Mouse (Mus musculus) liver, embryonic 11.5 days (tissue): ENCODE data around the gene Kcnk10. TPM values are rescaled to one million over a fixed set of nuclear protein-coding genes. Genes with fewer than 3 reads are reported as not detected.

Experiments used
- ATAC-seq: fragments of 200-750 bp; cut with Nextera tagmentation; replicated peaks from 2 replicates; pipeline ENCODE4 v1.8.0; 2017; ENCODE audit warnings: moderate number of reproducible peaks, mild to moderate bottlenecking, moderate TSS enrichment, moderate library complexity; ENCODE audit not compliant: low FRiP score
- DNase-seq: peaks from one replicate; pipeline ENCODE4 v3.0.0-alpha.2; 2017; ENCODE audit warnings: low spot score
- H3K27ac ChIP-seq: fragments of 300-500 bp; sonication (generic); 2 replicates; pipeline ENCODE4 v1.5.1; 2014; ENCODE audit warnings: mild to moderate bottlenecking, low read depth, low read length, control low read depth
- H3K27me3 ChIP-seq: fragments of 300-500 bp; sonication (generic); replicated peaks from 2 replicates; pipeline ENCODE4 v1.6.1; 2014; ENCODE audit warnings: low read length, mixed read lengths; ENCODE audit not compliant: control insufficient read depth, insufficient read depth
- H3K36me3 ChIP-seq: fragments of 300-500 bp; sonication (generic); 2 replicates; pipeline ENCODE4 v1.6.1; 2014; ENCODE audit warnings: mild to moderate bottlenecking, low read length, moderate library complexity, mixed read lengths; ENCODE audit not compliant: control insufficient read depth, insufficient read depth
- H3K4me1 ChIP-seq: fragments of 300-500 bp; sonication (generic); replicated peaks from 2 replicates; pipeline ENCODE4 v1.6.1; 2014; ENCODE audit warnings: low read length, mixed read lengths; ENCODE audit not compliant: control insufficient read depth, insufficient read depth
- H3K4me2 ChIP-seq: fragments of 300-500 bp; sonication (generic); 2 replicates; pipeline ENCODE4 v1.6.1; 2014; ENCODE audit warnings: mild to moderate bottlenecking, control low read depth, moderate library complexity
- H3K4me3 ChIP-seq: fragments of 300-500 bp; sonication (generic); 2 replicates; pipeline ENCODE4 v1.5.1; 2014; ENCODE audit warnings: low read depth, low read length, control low read depth
- H3K9ac ChIP-seq: fragments of 300-500 bp; sonication (generic); 2 replicates; pipeline ENCODE4 v1.6.1; 2014; ENCODE audit warnings: low read depth, low read length, control low read depth
- H3K9me3 ChIP-seq: fragments of 300-500 bp; sonication (generic); 2 replicates; pipeline ENCODE4 v1.6.1; 2016; ENCODE audit warnings: low read length, inconsistent platforms, mixed read lengths; ENCODE audit not compliant: control insufficient read depth
- WGBS: fragments of 180-500 bp; shearing (Covaris S2); extraction: QIAGEN DNeasy Blood & Tissue Kit; methylation state at CpG from one replicate; pipeline ENCODE4 v1.1.7; 2014; 5-methylcytosine and 5-hydroxymethylcytosine counted together
- polyA plus RNA-seq: library from polyadenylated mRNA; unstranded; fragments of >200 nt; fragmentation: Nextera tagmentation; extraction: Ambion mirVana; gene quantifications from 2 replicates; pipeline ENCODE4 v1.2.1, GENCODE M21; 2014

Gene Kcnk10
- polyA plus RNA-seq, 1 experiment from 2014 or later = 0.26 TPM

DNA sequence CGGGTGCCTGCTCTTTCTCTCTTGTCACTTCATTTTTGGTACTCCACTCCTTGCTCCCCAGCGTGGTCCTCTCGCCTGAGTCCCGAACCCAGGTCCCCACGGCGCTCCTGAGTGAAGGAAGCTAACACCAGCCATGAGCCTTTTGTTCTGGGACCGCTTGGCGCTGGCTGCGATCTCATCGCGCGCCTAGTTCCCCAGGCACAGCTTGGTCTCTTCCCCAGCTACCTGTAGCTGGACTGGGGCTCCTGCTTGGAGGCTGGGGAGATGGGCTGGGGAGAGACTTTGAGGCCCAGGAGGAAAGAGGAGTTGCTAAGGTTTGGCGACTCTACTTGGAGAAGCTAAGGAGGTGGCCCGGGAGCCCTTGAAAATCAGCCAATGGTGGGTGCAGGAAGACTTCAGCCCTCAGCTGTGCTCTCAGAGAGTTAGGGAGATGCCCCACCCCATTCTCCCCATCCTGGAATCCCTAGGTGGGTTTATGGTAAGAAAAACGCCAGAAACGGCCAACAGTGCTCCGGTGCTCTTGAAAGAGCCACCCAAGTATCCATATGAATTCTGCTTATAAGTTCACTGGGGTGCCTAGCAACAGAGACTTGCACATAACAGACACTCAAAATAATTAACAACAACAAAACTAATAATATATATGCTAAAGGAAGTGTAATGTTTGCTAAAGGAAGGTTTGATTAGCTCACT is 2.8 kb downstream of the Kcnk10 start:
- no peak overlapping the region for H3K9ac ChIP-seq

DNA sequence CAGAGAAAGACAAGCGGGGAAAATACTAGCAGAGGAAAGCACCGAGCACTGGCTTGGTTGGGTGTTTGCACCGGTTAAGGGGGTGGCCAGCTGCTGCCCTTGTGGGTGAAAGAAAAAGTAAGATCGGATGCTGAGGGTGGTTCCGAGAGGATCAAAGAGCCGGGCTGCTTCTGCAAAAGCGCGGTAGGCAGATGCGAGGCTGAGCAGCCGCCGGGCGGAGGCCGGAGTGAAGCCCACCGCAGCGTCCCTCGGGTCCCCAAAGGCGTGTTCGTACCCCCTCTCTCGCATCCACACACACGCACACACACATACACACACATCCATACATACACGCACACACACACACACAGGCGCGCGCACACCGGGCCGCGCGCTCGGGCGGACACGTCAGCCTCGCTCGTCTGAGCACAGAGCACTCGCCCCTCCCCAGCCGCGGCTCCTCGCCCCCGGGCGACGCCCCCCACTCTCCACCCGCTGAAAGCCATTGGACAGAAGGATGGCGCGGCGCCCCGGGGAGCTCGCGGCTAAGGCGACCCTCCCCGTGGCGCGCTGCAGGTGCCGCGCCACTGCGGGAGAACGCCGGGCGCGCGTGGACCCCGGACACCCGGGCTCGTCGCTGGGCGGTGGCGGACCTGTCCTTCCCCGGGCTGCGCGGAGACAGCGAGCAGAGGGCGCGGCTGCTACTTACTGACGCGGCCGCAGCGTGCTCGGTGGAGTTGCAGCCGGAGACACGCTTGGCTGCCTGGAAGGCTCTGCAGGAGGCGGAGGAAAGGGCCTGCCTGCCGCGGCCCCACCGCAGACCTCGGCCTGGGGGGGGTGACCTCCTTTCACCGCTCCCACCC is 3.5 kb downstream of the Kcnk10 start:
- WGBS = under 1% methylated on average over 74 of the region's 84 CpGs
- Histone ChIP-seq H3K36me3 (no peaks in the 10 kb centered on the region), H3K9ac (no peak overlapping the region), H3K9me3 (no peaks in the 10 kb centered on the region), H3K27ac (no peak overlapping the region), H3K4me2 (peak overlapping the region; percentile 91), H3K27me3 (peaks cover 66% of the 10 kb centered on the region), H3K4me3 (peak overlapping the region; percentile 58), H3K4me1 (no peaks in the 10 kb centered on the region; the same call in 1 of the 2 replicates)
- ATAC-seq = peak; percentile 45
- DNase-seq = peak; percentile 48

More for the DNA sequence above, 2.8 kb downstream of the Kcnk10 start:
- Histone ChIP-seq H3K4me3 (peak overlapping the region; percentile 58), H3K36me3 (no peaks in the 10 kb centered on the region), H3K27ac (no peak overlapping the region), H3K9me3 (no peaks in the 10 kb centered on the region), H3K4me2 (peak overlapping the region; percentile 91), H3K4me1 (no peaks in the 10 kb centered on the region; the same call in 1 of the 2 replicates), H3K27me3 (peaks cover 66% of the 10 kb centered on the region)
- no peak for DNase-seq
- WGBS = 12% methylated on average over 17 of the region's 17 CpGs
- no peak for ATAC-seq

DNA sequence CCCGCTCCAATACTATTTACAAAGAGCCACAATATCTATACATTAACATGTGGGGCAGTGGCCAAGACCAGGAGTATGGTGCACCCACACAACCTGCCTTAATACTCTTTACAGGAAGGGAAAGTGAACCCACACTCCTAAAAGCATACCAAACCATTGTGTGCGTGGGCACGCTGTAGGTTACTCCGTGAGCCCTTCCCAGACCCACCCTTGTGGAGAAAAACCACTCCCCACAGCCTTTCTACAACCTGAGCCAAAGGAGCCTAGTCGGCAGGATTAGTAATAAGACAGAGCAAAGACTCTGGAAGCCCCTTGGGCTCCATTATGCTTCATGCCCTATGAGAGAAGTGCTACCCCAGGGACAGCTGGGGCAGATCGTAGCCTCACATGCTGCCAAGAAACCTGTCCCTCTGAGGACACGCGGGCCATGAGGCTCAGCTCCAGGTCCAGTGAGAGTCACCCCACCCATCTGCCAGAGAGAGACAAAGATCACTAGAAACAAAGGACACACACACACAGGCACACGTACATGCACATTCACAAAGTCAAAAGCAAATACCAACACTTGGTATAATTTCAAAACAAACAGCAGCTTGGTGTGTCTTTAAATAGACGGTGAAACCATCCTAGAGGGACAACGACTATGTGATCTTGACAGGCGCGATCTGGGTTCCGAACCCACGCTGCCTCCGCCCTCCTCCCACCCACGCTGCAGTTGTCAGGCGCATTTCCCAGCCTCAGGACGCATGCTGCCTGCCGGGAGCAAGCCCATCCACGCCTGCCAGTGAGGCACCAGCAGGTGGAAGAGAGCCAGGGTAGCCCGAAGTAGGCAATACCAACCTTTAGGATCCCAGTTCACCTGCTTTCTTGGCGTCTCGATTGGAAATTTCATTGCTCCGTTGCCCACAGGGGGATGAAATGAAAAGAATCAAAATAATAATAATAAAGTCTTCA is 4.5 kb downstream of the Kcnk10 start:
- Histone ChIP-seq H3K4me1 (no peaks in the 10 kb centered on the region; the same call in 1 of the 2 replicates), H3K27ac (no peak overlapping the region), H3K9ac (no peak overlapping the region), H3K4me3 (no peak overlapping the region; the same call in 1 of the 2 replicates), H3K4me2 (peak overlapping the region; percentile 91), H3K36me3 (no peaks in the 10 kb centered on the region), H3K27me3 (peaks cover 62% of the 10 kb centered on the region), H3K9me3 (no peaks in the 10 kb centered on the region)
- WGBS = 23% methylated on average over 25 of the region's 25 CpGs
- ATAC-seq (no peak), DNase-seq (no peak)

DNA sequence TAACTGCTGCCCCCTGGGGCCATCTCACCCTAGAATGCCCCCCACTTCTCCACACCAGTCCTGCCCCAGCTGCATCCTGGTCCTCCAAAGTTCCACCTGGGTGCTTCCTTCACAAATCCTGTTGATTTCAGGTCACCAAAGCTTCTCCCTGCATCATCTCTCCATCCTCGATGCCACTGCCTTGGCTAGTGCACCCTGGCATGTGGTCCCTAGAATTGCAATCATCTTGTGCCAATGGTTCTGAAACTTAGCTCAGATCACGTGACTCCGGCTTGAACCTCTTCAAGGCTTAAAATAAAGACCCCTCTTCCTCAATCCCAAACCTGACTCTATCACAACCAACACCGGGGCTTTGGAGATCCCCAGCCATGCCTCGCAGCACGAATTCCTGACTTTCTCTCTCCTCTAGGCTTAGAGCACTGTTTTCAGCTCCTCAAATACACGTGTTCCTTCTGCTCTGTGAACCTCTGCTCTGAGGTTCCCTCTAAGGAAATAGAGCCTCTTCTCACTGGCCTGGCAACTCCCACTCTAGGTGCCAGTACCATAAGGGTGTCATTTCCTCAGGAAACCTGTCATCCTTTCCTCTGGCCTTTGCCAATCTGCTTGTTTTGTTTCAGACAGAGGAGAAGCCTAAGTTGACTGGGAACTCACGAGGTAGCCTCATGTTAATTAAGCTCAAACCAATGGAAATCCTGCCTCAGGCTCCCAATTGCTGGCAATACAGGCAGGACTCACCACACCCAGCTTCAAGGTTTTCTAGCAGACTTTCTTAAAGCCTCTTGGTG is 6.0 kb downstream of the Kcnk10 start:
- Histone ChIP-seq H3K27me3 (peaks cover 47% of the 10 kb centered on the region), H3K9me3 (no peaks in the 10 kb centered on the region), H3K4me3 (no peak overlapping the region), H3K27ac (no peak overlapping the region), H3K4me1 (no peaks in the 10 kb centered on the region; the same call in 1 of the 2 replicates), H3K4me2 (no peak overlapping the region), H3K36me3 (no peaks in the 10 kb centered on the region), H3K9ac (no peak overlapping the region)
- WGBS = 39% methylated on average over 8 of the region's 8 CpGs
- DNase-seq = no peak
- ATAC-seq = no peak

DNA sequence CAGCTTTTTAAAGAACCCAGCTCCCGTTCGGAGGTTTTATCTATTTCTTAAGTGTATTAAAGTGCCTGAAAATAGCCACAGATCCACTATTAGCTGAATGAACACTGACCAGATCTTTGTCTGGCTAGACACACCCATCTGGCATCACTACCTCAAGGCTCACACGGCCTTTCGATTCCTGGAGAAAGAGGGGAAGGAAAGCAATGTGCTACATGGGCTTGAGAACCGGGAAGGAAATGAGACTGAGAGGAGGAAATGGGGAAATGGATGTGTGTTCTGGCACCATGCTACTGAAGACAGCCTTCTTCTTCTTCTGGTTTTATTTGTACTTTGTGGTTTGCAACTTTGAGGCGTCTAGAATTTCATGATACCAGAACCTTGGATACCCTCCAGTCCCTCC is 8.7 kb downstream of the Kcnk10 start:
- 61% methylated on average over 6 of the region's 6 CpGs for WGBS

DNA sequence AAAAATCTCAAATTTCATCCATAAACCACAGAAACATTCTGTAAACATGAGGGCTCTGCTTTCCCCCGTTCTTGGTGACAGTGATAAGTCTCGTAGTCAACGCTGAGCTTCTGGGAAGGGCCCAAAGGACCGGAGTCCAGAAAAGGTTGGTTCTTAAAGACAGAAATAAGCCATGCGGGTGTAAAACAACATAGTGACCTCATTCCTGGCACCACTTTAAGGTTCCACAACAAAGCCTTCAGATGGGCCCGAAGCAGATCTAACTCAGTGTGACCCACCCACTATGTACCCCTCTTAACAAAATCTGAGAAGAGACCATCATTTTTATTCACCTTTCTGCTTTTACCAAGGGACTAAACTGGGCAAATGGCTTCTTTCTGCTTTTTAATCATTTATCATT is 10.2 kb downstream of the Kcnk10 start:
- no peak for ATAC-seq
- Histone ChIP-seq H3K36me3 (no peaks in the 10 kb centered on the region), H3K9me3 (no peaks in the 10 kb centered on the region), H3K4me3 (no peak overlapping the region), H3K9ac (no peak overlapping the region), H3K27me3 (peaks cover 7% of the 10 kb centered on the region), H3K4me1 (no peaks in the 10 kb centered on the region), H3K27ac (no peak overlapping the region), H3K4me2 (no peak overlapping the region)
- WGBS = 81% methylated on average over 6 of the region's 6 CpGs
- DNase-seq = no peak

More for the DNA sequence above, 8.7 kb downstream of the Kcnk10 start:
- Histone ChIP-seq H3K9me3 (no peaks in the 10 kb centered on the region), H3K4me2 (no peak overlapping the region), H3K27me3 (peaks cover 20% of the 10 kb centered on the region), H3K4me3 (no peak overlapping the region), H3K9ac (no peak overlapping the region), H3K36me3 (no peaks in the 10 kb centered on the region), H3K4me1 (no peaks in the 10 kb centered on the region), H3K27ac (no peak overlapping the region)
- no peak for DNase-seq
- no peak for ATAC-seq

DNA sequence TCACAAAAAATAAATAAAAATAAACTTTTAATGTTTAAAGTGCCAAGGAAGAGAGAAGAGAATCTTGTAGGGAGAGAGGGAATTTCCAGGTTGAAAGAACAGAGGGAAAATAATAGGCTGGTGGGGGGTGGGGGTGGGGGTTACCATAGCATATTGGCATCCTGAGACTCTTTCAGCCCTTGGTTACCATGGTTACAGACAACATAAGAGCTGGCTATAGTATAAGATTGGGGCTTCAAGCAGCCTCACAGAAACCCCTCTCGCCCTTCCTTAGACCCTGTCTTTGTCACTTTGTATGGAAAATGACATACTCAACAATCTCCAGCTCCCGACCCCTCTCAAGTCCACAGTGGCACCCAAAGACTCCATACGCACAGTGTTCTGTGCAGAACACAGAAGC is 13.7 kb downstream of the Kcnk10 start:
- Histone ChIP-seq H3K4me3 (no peak overlapping the region), H3K36me3 (no peaks in the 10 kb centered on the region), H3K9ac (no peak overlapping the region), H3K4me1 (no peaks in the 10 kb centered on the region), H3K9me3 (no peaks in the 10 kb centered on the region), H3K4me2 (no peak overlapping the region), H3K27ac (no peak overlapping the region), H3K27me3 (no peaks in the 10 kb centered on the region)
- ATAC-seq (no peak), DNase-seq (no peak)
- WGBS = 90% methylated on average over 3 of the region's 3 CpGs

DNA sequence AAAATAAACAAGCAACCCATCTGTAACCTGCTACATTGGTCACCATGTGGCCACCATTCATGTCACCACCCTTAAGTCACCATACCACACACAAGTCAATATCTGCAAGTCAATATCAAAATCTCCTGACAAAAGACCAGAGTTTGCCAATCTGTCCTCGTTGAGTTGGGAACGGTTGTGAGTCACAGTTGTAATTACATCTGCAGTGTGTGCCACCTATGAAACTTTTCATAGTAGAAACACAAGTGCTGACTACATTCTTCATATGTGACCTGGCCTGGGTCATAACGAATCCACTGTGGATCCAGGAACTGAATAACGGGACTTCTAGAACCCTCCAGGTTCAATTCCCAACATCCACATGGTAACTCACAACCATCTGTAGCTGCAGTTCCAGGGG is 14.8 kb downstream of the Kcnk10 start:
- no peak for ATAC-seq
- Histone ChIP-seq H3K4me3 (no peak overlapping the region), H3K4me1 (no peaks in the 10 kb centered on the region), H3K9me3 (no peaks in the 10 kb centered on the region), H3K9ac (no peak overlapping the region), H3K36me3 (no peaks in the 10 kb centered on the region), H3K27me3 (no peaks in the 10 kb centered on the region), H3K27ac (no peak overlapping the region), H3K4me2 (no peak overlapping the region)
- DNase-seq = no peak
- 89% methylated on average over 4 of the region's 4 CpGs for WGBS
